Mouse (Mus musculus) thymus, adult 2 months (tissue): ENCODE measurements around the gene Bach1.

Experiments used
- CTCF ChIP-seq: fragments of 200-500 bp; IDR thresholded peaks from 2 replicates; pipeline ENCODE4 v1.5.1; 2012; ENCODE audit warnings: mild to moderate bottlenecking, control low read depth, low read length, moderate library complexity, borderline replicate concordance; ENCODE audit not compliant: control insufficient read depth, poor library complexity, insufficient read depth; ENCODE audit errors: extremely low read depth
- POLR2A ChIP-seq: fragments of 200-500 bp; IDR thresholded peaks from 2 replicates; pipeline ENCODE4 v1.6.1; 2012; ENCODE audit warnings: mild to moderate bottlenecking, low read length, control low read depth, moderate library complexity; ENCODE audit not compliant: control insufficient read depth, poor library complexity, insufficient read depth; ENCODE audit errors: extremely low read depth

DNA sequence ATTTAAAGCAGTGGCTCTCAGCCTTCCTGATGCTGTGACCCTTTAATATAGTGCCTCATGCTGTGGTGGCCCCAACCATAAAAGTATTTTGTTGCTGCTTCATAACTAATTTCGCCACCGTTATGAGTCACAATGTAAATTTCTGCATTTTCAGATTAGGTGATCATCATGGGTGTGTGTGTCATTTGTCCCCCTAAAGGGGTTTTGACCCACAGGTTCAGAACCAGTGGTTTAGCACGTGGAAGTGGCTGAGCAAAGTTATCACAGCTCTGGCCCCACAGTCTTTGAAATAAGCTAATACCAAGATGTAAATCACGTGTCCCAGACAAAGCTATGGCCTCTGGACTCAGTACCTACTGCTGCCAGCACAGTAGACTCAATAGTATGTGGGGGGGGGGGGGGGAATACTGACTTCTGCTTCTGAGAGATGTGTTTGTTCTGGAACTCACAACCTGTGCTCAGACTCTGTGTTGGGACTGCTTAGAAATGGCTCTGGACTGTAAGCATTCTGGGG is 36.2 kb downstream of the Bach1 start:
- TF ChIP-seq CTCF (no peak), POLR2A (no peak)
